Mouse (Mus musculus) pancreas, adult 10 weeks (tissue): ENCODE data around the gene Cyld. TPM values are rescaled to one million over a fixed set of nuclear protein-coding genes. Genes with fewer than 3 reads are reported as not detected.

Source experiments
- polyA plus RNA-seq: library from polyadenylated mRNA; stranded (reverse); fragments of 350-450 nt; fragmentation: Illumina TruSeq; extraction: RNeasy Lipid Tissue Mini Kit (QIAGEN cat#74804); gene quantifications from one replicate; pipeline ENCODE4 v1.2.3, GENCODE M21; 2015; ENCODE audit warnings: low read depth, low replicate concordance; ENCODE audit not compliant: insufficient read depth

Gene Cyld
- 4.0 TPM for polyA plus RNA-seq

DNA sequence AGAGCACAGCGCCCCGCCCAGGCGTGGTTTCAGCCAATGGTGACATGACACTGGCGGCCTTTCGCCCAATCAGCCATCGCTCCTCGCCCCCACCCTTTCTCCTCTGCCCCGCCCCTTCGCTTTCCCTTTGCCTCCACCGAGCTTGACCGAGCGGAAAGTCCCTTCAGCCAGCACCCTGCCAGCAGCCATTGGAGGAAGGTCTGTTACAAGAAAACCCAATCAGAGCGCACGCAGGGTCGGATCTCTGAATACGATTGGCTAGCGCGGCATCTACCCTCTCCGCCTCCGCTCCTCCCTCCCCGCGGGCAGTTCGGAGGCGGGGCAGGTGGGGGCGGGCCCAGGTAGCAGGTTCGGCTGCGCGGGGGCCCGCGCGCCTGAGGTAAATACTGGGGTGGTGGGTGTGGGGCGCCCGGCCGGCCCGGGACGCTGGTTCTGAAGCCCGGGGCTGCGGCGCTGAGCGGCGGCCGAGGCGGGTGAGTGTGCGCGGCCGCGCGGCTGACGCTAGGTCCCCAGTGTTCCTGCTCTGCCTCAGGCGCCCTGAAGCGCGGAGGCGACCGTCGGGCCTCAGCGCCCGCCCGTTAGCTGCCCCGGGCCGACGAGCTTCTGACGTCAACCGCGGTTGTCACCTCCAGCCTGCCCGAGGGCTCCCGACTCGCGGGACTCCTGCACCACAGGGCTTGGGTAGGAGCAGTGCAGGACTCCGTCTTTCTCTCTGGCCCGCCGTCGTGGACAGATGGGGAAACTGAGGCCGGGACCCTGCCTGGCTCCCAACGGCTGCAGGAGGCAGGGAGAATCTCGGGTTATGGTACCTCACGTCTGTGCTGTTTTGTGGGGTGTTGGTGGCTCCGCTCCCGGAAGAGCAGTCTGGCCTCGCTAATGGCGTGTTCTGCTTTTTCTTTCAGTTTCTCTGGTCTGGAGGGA, at the start of gene Cyld:
TSS of gene Cyld (plus strand) at position 308 of the 921 bp plus-strand sequence.

Other genes with a start within 250 kb of the Cyld start
- gene Nkd1, start 175.7 kb upstream of the Cyld start, polyA plus RNA-seq = 4.7 TPM
- gene Snx20, start 60.9 kb upstream of the Cyld start, polyA plus RNA-seq = 0.48 TPM
- gene Nod2, start 49.7 kb upstream of the Cyld start, polyA plus RNA-seq = 0.87 TPM